Mouse (Mus musculus) midbrain, postnatal 0 days (tissue): ENCODE data around the gene Midn. TPM values are rescaled to one million over a fixed set of nuclear protein-coding genes. Genes with fewer than 3 reads are reported as not detected.
"Not testable (repeated sequence)": the region's sequence is repeated elsewhere in the genome, so short reads cannot be mapped to it uniquely, and the experiment has no call there.

Experiments used
- ATAC-seq: fragments of 200-750 bp; cut with Nextera tagmentation; 2 replicates; pipeline ENCODE4 v1.8.0; 2017; ENCODE audit warnings: moderate number of reproducible peaks, mild to moderate bottlenecking, moderate TSS enrichment, moderate library complexity; ENCODE audit not compliant: low FRiP score
- DNase-seq: peaks from one replicate; pipeline ENCODE4 v3.0.0-alpha.2; 2015; ENCODE audit warnings: low spot score
- H3K27ac ChIP-seq: fragments of 300-500 bp; sonication (generic); 2 replicates; pipeline ENCODE4 v1.5.1; 2014; ENCODE audit warnings: low read depth, mild to moderate bottlenecking, low read length, mixed read lengths
- H3K27me3 ChIP-seq: fragments of 300-500 bp; sonication (generic); 2 replicates; pipeline ENCODE4 v1.6.1; 2014; ENCODE audit warnings: low read length, control low read depth, mixed read lengths; ENCODE audit not compliant: insufficient read depth
- H3K36me3 ChIP-seq: fragments of 300-500 bp; sonication (generic); 2 replicates; pipeline ENCODE4 v1.6.1; 2014; ENCODE audit warnings: low read length, control low read depth, mixed read lengths; ENCODE audit not compliant: insufficient read depth
- H3K4me1 ChIP-seq: fragments of 300-500 bp; sonication (generic); 2 replicates; pipeline ENCODE4 v1.6.1; 2014; ENCODE audit warnings: mild to moderate bottlenecking, control low read depth, antibody characterized with exemption, low read length, mixed read lengths; ENCODE audit not compliant: insufficient read depth
- H3K4me2 ChIP-seq: fragments of 300-500 bp; sonication (generic); 2 replicates; pipeline ENCODE4 v1.6.1; 2014; ENCODE audit warnings: low read depth, mild to moderate bottlenecking, low read length, mixed read lengths; ENCODE audit not compliant: poor library complexity, severe bottlenecking
- H3K4me3 ChIP-seq: fragments of 300-500 bp; sonication (generic); 2 replicates; pipeline ENCODE4 v1.5.1; 2014; ENCODE audit warnings: low read depth, mild to moderate bottlenecking, low read length, moderate library complexity
- H3K9ac ChIP-seq: fragments of 300-500 bp; sonication (generic); replicated peaks from 2 replicates; pipeline ENCODE4 v1.6.1; 2014; ENCODE audit warnings: mild to moderate bottlenecking, low read length, moderate library complexity, mixed read lengths; ENCODE audit not compliant: poor library complexity, severe bottlenecking
- H3K9me3 ChIP-seq: fragments of 300-500 bp; sonication (generic); 2 replicates; pipeline ENCODE4 v1.6.1; 2016; ENCODE audit warnings: low read length, control low read depth
- CTCF ChIP-seq: IDR thresholded peaks from 2 replicates; pipeline ENCODE4 v1.5.1; 2016; ENCODE audit warnings: antibody characterized with exemption, mild to moderate bottlenecking
- WGBS: fragments of 180-500 bp; shearing (Covaris S2); extraction: QIAGEN DNeasy Blood & Tissue Kit; methylation state at CpG from one replicate; pipeline ENCODE4 v1.1.7; 2014; 5-methylcytosine and 5-hydroxymethylcytosine counted together
- polyA plus RNA-seq: library from polyadenylated mRNA; unstranded; fragments of >200 nt; fragmentation: Nextera tagmentation; extraction: Ambion mirVana; gene quantifications from 2 replicates; pipeline ENCODE4 v1.2.1, GENCODE M21; 2015
- total RNA-seq: library from RNA; depleted of rRNA; stranded (reverse); fragments of >200 nt; gene quantifications from 2 replicates; pipeline ENCODE4 v1.2.3, GENCODE M21; 2014

The Midn gene
- total and polyA plus RNA-seq, 2 experiments from 2014 or later: 17.2 to 143 TPM

DNA sequence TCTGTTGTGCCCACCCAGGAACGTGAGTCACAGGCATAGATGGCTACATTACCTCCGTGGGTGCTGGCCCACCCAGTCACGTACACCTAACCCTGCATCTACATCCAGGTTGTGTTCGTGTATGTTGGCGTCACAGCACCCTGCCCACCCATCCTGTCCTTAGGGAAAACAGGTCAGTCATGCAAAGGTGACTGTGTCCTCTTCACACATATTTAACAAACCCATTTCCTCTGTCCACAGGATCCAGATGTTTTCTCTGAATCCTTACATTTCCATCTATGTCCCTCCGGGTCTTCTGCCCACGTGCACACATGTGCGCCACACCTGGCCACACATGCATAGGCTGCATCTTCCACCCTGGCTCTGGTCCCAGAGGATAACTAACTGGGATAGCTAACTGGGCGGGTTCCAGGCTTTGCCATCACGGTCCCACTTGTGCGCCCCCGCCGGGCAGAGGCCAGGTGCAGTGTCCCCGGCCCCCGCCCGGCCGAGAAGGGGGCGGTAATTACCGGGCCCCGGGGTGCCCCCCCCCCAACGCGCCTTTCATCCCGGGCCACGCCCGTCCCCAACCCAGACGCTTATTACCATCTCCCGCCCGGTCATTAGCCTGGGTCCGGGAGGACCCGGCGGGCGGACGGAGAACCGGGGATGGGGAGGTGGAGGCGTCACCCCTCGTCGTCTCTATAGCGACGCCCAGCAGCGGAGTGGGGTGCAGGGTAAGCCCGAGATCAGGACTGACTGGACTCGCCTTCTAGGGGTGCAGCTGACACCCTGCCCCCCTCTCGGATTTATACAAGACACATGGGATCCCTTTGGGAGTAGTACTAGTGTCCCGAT lies 16.3 kb downstream of the Midn start:
- no peaks in the 10 kb centered on the region for H3K27me3 ChIP-seq
- peak overlapping the region; percentile 77 for H3K9ac ChIP-seq
- DNase-seq: peak; percentile 50
- H3K36me3 ChIP-seq: no peaks in the 10 kb centered on the region
- peak; percentile 36 for TF ChIP-seq CTCF
- ATAC-seq: no peak
- H3K27ac ChIP-seq: peak overlapping the region; percentile 82
- peaks cover 15% of the 10 kb centered on the region; the same call in 1 of the 2 replicates for H3K4me1 ChIP-seq
- no peaks in the 10 kb centered on the region for H3K9me3 ChIP-seq
- peak overlapping the region; percentile 96 for H3K4me2 ChIP-seq
- peak overlapping the region; percentile 50 for H3K4me3 ChIP-seq
- 7% methylated on average over 43 of the region's 44 CpGs for WGBS

GRCm38 (mm10) chr10:80164998-80165344 lies 16.9 kb downstream of the Midn start:
- peak overlapping the region; percentile 50 for H3K4me3 ChIP-seq
- H3K27me3 ChIP-seq: no peaks in the 10 kb centered on the region
- peak; percentile 100 for TF ChIP-seq CTCF
- peak overlapping the region; percentile 96 for H3K4me2 ChIP-seq
- peak overlapping the region; percentile 77 for H3K9ac ChIP-seq
- under 1% methylated on average over 17 of the region's 17 CpGs for WGBS
- H3K36me3 ChIP-seq: no peaks in the 10 kb centered on the region
- H3K9me3 ChIP-seq: no peaks in the 10 kb centered on the region
- DNase-seq: peak; percentile 98
- H3K4me1 ChIP-seq: peaks cover 15% of the 10 kb centered on the region; the same call in 1 of the 2 replicates
- H3K27ac ChIP-seq: peak overlapping the region; percentile 82
- peak; percentile 64 for ATAC-seq

GRCm38 (mm10) chr10:80165392-80166128 lies 17.5 kb downstream of the Midn start, which contains the start of gene Cirbp:
Gene Cirbp, plus strand, starts transcription at chr10:80165985.
- ATAC-seq: no peak

GRCm38 (mm10) chr10:80166136-80166535 lies 18.1 kb downstream of the Midn start:
- 87% methylated on average over 4 of the region's 4 CpGs for WGBS
- H3K4me1 ChIP-seq, H3K9me3 ChIP-seq, H3K27me3 ChIP-seq, ATAC-seq, DNase-seq: not testable (repeated sequence)
- Histone ChIP-seq H3K4me3 (peak overlapping the region; percentile 50; the same call in 1 of the 2 replicates), H3K4me2 (peak overlapping the region; percentile 96), H3K27ac (peak overlapping the region; percentile 82), H3K36me3 (peaks cover 11% of the 10 kb centered on the region), H3K9ac (peak overlapping the region; percentile 36; the same call in 1 of the 2 replicates)

More at GRCm38 (mm10) chr10:80165392-80166128, 17.5 kb downstream of the Midn start, which contains the start of gene Cirbp:
- Histone ChIP-seq H3K9me3 (no peaks in the 10 kb centered on the region), H3K4me2 (peak within 1 kb of the TSS; percentile 96), H3K36me3 (peaks cover 5% of the 10 kb centered on the region), H3K9ac (peak within 1 kb of the TSS; percentile 77), H3K4me3 (peak within 1 kb of the TSS; percentile 91), H3K27me3 (no peaks in the 10 kb centered on the region), H3K27ac (peak within 1 kb of the TSS; percentile 82), H3K4me1 (peaks cover 9% of the 10 kb centered on the region; the same call in 1 of the 2 replicates)
- DNase-seq: peak; percentile 61
- no peak for TF ChIP-seq CTCF
- 14% methylated on average over 20 of the region's 20 CpGs for WGBS

DNA sequence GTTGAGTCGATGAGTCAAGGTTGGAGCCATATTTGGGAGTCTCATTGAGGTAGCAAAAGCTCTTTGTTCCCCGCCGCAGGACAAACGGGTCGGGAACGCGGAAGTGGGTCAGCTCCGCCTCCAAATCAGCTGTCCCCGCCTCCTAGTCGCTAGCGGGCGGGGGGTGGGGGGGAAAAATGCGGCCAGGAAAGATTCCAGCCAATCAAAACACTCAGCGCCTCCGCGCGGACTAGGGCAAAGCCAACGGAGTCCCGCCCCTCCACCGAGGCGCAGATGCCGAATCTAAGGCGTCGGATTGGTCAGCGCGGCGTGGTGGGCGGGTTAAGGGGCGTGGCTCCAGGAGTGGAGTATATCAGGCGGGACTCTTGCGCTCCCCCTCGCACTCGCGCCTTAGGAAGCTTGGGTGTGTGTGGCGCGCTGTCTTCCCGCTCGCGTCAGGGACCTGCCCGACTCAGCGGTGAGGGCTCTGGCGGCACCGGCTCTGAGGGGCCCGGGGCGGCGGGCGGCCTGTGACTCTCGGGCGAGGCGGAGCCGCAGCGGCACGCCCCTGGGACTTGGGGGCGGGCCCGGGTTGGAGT lies 19.5 kb downstream of the Midn start:
- peak; percentile 91 for ATAC-seq
- peaks cover 7% of the 10 kb centered on the region; the same call in 1 of the 2 replicates for H3K4me1 ChIP-seq
- no peak for TF ChIP-seq CTCF
- H3K9me3 ChIP-seq: no peaks in the 10 kb centered on the region
- no peaks in the 10 kb centered on the region for H3K27me3 ChIP-seq
- 1% methylated on average over 54 of the region's 55 CpGs for WGBS
- peak overlapping the region; percentile 100 for H3K27ac ChIP-seq
- peaks cover 18% of the 10 kb centered on the region for H3K36me3 ChIP-seq
- DNase-seq: peak; percentile 100
- peak overlapping the region; percentile 77 for H3K4me2 ChIP-seq
- peak overlapping the region; percentile 100 for H3K9ac ChIP-seq
- H3K4me3 ChIP-seq: peak overlapping the region; percentile 91
